Mouse (Mus musculus) left cerebral cortex, adult 18-20 months (tissue): ENCODE results near the gene Pom121l2. TPM values are rescaled to one million over a fixed set of nuclear protein-coding genes. Genes with fewer than 3 reads are reported as not detected.

ENCODE experiments used
- DNase-seq, 2 experiments: peaks; one replicate each; pipeline ENCODE4 v3.0.0; 2021 to 2022; ENCODE audit warnings: low spot score in 2 of 2, mixed read lengths in 1 of 2
- total RNA-seq, 2 experiments: library from RNA; stranded (reverse); gene quantifications; 2 replicates each; pipeline ENCODE4 v1.2.3; 2021

The Pom121l2 gene
- total RNA-seq, 2 experiments from 2014 or later = not detected

DNA sequence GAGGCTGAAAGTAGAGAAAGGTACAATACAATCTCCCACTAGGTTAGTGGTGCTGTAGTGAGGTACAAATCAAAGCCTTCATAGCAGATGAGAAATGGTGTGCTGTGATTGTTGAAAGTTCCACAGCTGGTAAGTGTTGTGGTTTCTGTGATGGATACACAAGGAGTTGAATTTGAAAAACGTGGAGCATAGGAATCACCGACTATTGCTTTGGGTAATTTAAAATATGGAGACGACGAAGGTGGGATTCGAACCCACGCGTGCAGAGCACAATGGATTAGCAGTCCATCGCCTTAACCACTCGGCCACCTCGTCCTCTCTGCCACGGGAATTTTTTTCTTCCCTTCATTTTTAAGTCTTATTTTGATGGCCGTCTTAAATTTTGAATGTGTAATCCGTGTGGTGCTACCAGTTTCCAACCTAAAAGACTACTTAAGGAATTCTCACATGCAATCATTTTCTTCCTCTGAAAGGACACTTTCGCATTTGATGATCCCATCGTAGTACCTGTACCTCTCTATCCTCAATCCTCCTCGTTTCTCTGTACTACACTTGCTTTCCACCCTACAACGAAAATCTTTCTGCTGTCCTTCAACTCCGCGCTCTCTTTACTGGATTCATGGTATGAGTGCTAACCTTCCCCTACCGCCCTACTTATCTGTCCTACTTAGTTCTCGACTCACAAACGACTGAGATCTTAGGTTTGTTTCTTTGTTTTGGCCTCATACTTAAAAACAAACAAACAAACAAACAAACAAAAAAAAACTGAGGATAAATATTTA, 13.2 kb downstream of the Pom121l2 start:
- DNase-seq = no peak

DNA sequence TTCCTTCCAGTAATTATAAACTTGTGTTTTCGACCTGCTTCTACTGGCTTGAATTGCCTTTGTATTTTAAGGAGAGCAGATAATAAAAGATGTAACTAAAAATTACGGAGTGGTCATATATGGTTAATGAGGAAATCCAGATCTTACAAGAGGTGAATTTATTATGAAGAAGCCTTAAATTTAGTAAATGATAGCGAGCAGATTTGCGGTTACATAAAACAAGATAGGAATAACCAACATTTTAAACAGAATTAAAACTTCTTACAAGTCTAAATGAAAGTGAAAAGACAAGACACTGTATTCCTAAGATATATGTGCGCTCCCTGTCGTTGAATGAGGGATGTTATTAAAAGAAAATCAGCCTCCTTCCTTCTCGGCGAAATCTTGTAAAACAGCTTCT, 13.9 kb downstream of the Pom121l2 start:
- no peak for DNase-seq

DNA sequence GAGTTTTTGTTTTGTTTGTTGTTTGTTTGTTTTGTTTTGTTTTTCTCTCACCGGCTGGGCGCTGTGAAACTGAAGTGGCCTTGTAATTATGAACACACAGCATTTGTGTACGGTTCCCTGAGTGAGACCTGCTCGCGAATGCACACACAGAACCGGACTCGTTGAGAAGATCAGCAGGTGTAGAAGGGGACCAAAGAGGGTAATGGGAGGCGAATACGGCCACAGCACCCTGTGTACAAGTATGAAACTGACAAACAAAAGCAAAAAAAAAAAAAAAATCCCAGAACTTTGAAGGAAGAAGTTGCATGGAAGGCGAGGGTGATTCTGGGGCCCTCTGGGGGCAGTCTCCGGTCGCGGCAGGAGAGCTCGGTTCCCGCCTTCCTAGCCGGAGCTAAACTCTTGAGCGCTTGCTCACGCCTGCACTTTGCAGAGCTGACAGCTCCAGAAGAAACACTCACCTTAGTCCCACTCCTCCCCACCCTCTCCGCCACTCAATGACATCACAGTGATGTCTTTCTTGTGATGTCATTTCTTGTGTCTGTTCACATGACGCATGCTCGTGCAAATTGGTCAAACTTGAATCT, 14.4 kb downstream of the Pom121l2 start:
- DNase-seq = no peak

DNA sequence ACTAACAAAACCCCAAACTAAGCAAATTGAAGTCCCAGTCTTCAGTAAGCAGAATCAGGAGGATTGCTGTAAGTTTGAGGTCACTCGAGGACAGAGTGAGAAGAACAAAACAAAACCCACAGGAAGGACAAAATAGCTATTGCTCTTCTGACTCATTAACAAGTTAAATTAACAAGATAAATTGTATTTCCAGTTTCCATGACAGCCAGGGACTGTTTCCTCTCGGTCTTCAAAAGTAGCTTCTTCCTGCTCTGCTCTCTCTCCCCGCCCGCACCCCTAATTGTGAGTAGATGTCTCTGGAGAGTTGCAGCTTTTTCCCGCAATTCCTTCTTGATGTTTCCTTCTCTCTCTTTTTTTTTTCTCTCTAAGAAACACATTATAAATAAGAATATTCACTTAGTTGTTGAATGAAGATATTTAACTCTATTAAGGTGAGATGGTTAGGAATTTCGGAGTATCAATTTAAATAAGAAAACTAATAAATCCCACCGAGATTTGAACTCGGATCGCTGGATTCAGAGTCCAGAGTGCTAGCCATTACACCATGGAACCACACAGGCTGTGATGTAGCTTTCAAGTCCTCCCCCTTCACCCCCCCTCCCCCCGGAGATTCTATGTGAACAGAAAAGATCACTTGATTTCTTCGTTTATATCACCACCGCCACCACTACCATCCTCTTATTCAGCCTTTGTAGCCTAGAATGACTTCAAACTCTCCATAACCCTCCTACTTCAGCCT, 15.3 kb downstream of the Pom121l2 start:
- DNase-seq = no peak

DNA sequence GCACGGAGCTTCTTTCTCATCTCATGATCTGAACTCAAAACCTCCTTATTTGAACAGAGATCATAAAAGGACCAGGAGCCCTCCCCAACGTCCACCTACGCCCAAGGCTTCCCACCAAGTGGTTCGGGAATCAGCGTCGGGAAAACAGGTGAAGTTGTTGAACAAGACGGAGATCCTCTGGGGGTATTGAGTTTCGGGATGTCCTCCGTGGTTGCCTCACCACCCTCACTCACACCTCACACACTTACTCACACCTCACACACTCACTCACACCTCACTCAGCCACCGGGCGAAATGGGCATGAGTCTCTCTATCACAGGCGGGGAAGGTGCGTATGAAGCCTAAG, 15.8 kb downstream of the Pom121l2 start:
- DNase-seq = no peak

DNA sequence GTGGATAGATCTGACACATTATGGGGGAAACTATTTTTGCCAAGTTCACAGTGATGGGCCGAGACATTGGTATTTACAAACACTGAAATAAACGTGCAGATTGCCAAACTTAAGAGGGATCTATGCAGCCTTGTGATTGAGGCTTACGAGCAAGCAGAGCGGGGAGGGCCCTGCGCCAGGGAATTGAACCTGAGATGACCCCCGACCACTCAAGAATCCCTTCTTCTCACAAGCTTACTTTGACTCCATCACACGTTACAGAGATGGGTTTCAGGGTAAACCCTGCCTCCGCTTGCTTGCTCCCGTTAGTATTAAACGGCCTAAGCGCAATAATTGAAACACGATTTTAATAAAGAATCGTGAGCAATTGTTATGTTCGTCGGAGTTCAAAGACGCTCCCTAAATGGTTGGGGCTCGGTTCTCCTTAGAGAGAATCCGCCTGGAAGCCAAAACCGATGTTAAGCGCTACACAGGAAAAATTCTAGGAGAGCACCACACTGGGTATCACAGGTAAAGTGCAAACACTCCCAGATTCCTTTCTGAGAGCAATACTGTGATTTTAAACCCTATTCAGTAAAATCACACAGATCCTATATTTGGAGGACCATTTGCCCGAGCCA, 16.3 kb downstream of the Pom121l2 start:
- no peak for DNase-seq

DNA sequence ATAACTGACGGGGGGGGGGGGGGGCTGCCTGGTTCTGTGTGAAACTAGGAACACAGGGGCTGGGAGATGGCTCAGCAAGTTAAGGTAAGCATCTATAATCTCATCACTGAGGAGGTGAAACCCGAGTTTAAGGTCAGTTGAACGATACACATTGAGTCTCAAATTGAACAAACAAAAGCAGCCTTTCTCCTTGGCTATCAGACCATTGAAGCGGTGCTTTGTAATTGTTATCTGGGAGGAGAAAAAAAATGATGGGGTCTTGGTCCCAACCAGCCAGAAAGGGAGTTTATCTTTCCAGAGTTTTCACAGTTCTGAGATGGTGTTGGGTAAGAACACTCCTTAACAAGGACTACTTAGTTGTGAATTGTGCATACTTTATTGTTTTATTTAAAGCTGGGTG, 16.8 kb downstream of the Pom121l2 start:
- no peak for DNase-seq

DNA sequence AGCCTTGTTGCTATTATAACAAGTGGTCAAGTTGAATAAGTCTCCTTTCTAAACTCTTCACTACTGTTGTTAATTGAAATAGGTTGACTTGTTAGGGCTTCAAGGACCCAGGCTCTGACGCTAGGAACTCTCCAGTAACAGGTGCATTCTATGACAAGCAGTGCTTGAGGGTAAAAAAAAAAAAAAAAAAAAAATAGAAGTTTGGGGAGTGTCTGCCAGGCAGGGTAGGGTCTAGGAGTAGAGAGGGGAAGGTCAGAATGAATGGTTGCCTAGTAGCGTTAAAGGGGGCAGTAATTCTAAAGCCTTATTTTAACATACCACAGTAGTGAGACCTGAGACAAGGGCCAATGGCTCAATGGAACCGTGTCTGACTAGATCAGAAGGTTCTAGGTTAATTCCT, 17.4 kb downstream of the Pom121l2 start:
- no peak for DNase-seq

DNA sequence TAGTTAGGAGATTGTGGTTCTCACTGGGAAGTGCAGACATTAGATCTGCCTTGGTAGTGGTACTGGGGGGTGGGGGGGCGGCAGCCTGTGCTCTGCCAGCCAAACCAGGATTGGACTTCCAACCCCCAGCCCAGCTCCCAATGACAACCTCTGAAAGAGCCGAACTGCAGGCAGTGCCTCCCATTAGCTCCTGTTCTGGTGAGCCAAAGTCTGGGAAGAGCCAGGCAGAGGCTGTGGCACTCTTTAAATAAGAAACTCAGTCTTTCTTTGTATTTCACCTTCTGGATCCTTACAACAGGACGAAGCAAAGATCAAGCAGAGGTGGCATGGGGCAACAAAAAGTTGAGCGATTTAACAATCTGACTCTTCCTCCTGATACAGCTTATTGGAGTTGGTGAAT, 18.2 kb downstream of the Pom121l2 start:
- DNase-seq = no peak

DNA sequence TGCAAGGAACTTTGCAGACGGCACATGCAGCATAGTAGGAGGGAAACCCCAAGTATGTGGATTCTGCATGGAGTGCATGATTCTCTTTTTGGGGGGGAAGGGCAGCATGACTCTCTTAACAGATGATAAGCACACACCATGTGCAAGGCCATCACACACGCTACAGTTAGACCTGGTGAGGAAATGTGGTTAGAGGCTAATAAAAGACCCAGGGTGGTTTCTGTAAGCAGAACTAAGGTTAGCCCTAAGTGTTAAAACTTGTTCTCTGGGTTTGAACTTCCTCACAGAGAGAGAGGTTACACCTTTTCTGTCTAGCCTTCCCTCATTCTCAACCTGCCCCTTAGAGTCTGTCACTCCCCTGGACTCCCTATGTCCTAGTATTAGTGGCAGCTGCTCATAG, 20.4 kb downstream of the Pom121l2 start:
- DNase-seq = no peak

DNA sequence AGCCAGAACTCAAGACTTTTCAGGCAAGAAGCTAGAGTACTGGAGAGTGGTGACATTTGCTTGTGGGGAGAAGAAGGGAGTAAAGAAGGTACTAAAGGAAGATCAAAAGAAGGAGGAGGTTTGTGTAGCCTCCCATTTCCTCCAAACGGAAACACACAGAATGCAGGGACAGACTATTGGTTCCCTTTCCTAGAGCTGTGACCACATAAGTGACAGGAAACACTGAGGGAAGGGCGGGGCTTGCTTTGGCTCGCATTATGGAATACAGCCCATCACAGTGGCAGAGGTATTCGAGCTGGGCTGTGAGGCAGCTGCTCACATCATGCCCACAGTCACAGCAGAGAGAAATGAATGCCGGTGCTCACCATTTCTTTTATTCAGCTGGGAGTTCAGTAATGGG, 20.8 kb downstream of the Pom121l2 start:
- no peak for DNase-seq

DNA sequence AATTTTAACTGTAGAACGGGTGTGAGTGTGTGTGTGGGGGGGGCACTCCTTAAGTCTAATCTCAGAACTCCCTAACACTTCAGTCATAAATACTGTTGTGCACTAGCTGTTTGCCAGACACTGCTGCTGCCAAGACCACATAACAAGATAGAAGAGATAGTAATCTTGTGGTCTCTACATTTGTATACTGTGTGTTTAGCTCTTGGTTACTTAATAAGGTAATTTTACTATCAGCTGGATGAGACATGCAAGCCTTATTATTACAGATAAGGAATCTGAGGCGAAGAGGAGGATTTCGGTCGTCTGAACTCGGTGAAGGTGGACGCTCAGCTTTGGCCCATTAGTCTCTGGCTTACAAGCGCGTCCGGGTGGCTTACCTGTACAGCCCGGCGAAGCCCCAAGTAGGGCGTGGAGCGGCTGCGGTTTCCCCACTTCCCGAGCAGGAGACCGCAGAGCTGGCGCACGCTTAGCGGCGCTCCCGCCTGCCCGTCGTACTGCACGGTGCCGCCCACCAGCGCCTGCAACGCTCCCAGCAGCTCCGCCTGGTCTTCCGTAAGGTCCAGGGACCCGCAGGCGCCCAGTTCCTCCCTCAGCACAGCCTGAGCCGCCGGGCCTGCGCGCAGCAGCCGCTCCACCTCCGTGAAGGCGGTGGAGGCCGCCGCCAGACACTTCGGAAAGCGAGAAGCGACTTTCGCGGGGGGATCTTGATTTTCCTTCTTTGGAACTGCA, 24.8 kb downstream of the Pom121l2 start:
- peak; percentile 28 to 34 for DNase-seq

DNA sequence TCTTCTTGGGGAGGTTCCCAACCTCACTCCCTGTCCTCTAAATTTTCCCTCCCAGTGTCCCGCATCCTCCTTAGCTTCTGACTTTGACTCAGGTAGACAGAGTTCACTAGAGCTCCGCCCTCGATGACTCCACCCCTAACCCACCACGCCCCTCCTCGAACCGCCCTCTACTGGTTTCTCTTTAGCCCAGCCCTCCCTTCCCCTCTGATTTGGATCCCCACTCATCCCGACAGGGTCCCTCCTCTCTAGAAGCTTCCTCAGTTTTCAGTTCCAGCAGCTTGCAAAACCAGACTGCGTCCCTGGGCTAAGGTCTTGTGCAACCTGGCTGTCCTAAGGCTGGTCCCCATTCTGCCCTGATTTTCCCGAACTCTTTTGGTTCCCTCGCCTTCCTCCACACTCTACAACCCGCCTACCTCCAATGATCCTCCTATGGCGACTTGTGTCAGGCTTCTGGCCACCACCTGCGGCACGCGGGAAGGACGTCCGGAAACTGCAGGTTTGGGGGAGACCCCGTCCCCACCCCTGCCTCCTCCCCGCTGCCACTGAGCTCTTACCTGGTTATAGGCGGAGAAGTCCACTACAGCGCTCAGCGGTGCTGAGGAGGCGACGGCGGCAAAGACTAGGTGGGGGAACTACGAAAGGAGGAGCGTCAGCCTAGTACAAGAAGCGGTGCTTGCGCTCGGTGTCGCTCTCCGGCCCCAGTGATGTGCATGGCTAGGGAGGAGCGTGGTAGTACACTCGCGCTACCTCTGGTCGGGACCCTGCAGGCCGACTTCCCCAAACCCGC, 25.5 kb downstream of the Pom121l2 start:
- DNase-seq = no peak

DNA sequence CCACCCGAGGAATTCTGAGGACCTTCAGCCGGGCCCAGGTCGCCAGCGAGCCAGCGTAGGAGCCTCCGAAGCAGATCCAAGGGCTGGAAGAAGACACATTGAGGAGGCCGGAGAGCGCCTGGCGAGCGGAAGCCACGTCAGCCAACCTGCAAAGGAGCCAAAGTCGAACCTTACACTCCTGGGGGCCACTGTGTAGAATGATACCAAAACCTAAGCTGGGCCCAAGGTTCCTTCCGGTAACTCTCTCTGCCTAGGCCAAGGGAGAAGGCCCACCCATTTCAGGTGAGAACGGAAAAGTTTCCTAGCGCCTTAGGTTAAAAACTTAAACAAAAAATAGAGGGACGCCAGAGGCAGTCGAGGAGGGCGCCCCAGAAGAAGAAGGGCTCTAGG, 26.1 kb downstream of the Pom121l2 start:
- no peak for DNase-seq

DNA sequence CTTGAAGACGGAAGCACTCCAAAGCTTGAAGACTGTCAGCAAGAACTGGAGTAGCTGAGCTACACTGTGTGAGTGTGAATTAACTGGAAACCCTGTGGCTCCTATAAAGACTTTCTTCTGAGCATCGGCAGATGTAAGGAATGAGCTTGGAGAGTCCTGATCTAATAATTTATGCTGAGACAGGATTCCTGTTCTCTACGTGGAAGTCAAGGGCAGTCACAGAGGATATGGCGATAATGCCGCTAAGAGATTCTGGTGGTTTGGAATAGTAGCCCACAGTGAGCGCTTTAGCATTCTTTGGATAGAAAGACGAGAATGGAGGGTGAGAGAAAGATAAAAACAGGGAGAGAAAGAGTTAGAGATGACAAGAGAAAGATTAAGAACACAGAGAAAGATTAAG, 26.9 kb downstream of the Pom121l2 start:
- DNase-seq = no peak

DNA sequence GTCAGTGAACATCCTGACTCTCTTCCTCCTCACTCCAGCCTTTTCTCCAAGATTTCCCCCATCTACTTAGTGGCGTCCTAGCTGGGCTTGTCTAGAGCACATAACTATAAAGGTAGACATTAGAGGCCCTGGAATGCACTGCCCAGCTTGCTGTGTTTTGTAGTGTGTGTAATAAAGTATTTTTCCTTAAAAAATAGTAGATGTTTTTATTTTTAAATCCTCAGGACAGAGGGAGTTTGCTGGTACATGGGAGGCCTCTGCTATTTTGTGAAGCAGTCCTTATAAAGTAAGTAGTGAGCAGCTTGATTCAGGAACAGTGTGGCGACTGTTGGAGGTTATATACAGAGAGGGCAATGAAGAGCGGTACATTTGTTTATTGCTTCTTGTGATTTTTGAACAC, 27.7 kb downstream of the Pom121l2 start:
- DNase-seq = no peak

DNA sequence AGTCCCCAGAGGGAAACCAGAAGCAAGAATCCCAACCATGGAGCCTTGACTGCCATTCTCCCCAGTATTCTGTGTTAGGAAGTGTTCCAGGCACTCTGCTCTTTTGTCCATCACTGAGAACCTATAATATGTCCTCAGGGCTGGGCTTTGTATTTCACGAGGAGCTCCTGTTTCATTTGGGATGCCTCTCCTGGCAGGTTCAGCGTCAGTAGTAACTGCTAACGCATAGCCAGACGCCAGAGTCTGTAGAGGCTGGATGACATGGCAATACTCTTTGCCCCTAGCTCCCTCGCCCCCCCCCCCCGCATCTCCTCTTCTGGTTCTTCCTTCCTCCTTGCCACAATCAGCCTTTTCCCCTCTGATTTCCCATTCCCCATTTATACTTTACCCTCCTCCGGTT, 28.6 kb downstream of the Pom121l2 start, which contains the start of gene Prss16:
Prss16 (minus strand) TSS at position 101 of the 400 bp plus-strand sequence.
- no peak for DNase-seq

DNA sequence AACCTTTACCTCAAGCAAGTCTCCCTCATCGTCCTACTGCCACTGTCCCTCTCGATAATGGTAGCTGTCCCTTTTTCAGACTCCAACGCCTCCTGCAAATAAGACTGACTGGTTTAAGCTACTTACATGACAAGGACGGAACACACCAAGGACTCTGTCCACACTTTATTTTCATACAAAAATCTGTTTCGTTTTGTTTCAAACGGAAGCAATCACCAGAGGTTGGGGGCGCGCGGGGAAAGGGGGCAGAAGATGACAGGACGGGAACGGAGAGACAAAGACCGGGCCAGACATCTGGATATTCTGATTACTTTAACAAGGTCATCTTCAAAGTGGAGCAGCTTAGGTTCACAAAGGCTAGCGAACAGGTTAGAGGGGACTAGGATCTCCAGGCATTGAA, 32.7 kb downstream of the Pom121l2 start:
- DNase-seq = no peak

DNA sequence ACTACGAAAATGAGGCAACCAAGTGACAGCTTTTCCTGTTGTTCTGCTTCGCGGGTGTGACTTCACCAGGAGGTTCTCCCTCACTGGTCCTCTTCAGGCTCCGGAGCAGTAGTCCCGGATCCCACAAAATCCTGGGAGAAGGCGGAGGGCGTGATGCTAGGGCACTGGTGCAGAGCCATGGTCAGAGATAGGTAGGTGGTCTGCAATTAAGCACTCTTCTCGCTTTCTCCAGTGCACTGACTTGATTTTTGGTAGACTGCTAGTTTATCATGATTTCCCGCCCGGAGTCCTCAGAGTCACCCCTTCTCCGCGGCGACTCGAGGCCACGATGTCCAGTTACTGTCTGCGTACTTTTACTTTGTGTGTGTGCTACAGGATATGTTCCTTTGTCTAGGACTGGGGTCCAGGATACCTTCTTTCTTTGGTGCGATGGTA, 33.4 kb downstream of the Pom121l2 start:
- no peak for DNase-seq
